Mouse (Mus musculus) skeletal muscle tissue, adult 2 months (tissue): ENCODE results near the gene C2cd2.
"Not testable (repeated sequence)": the region's sequence is repeated elsewhere in the genome, so short reads cannot be mapped to it uniquely, and the experiment has no call there.

Experiments used
- DNase-seq: peaks from one replicate; pipeline ENCODE4 v3.0.0-alpha.2; 2012; ENCODE audit warnings: low read depth, low spot score

C2cd2 gene

GRCm38 (mm10) chr16:97962151-97962948 lies at the start of gene C2cd2, which contains the start of gene Zbtb21:
Gene C2cd2 (minus strand): TSS chr16:97962598.
Gene Zbtb21 (minus strand): TSS chr16:97962622.
- peak; percentile 98 for DNase-seq

- DNase-seq, result not testable (repeated sequence)
These were observed 35.0 kb upstream of the C2cd2 start for GRCm38 (mm10) chr16:97997383-97997731.

- DNase-seq, result peak; percentile 83
These were observed 34.4 kb upstream of the C2cd2 start, which contains the start of gene B230307C23Rik for GRCm38 (mm10) chr16:97996616-97997382. Gene B230307C23Rik (plus strand): TSS chr16:97997315.

GRCm38 (mm10) chr16:97995849-97996615 lies 33.6 kb upstream of the C2cd2 start:
- DNase-seq, result peak; percentile 7

GRCm38 (mm10) chr16:97992477-97992876 lies 30.1 kb upstream of the C2cd2 start:
- DNase-seq, result not testable (repeated sequence)

GRCm38 (mm10) chr16:97991517-97991916 lies 29.1 kb upstream of the C2cd2 start:
- no peak for DNase-seq

DNA sequence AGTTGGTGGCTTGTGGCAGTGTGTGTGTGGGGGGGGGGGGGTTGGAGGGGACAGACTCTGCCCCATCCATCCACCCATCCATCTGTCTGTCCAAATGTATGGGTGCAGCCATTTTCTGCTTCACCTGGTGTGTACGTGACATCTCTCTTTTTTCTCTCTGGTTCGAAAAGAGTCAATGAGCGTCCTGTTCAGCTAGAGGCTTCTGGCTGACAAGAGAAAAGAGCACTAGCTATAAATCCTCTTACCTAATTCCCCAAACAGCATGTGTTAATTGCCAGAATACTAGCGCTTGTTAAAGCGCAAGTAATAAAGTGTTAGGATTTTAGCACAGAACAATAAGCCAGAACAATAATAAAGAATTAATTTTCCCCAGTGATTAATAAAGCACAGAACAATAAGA lies 22.2 kb upstream of the C2cd2 start:
- no peak for DNase-seq

DNA sequence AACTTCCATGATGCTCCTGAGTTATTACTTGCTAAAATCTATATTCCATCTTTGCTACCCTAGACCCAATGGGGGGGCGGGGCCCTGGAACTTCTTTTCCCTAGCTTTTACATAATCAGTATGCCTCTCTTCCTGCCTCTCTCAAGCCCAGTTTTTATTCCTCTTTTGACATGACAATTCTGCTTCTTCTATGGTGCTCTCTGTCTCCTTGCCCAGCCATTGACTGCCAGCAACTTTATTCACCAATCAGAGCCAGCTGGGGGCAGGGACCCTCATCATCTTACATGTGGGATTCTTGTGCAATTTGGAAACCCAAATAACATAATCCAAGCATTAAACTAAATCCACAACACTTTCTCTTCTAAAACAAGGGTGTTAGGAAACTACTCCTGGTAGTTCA lies 19.0 kb upstream of the C2cd2 start:
- DNase-seq, result no peak

DNA sequence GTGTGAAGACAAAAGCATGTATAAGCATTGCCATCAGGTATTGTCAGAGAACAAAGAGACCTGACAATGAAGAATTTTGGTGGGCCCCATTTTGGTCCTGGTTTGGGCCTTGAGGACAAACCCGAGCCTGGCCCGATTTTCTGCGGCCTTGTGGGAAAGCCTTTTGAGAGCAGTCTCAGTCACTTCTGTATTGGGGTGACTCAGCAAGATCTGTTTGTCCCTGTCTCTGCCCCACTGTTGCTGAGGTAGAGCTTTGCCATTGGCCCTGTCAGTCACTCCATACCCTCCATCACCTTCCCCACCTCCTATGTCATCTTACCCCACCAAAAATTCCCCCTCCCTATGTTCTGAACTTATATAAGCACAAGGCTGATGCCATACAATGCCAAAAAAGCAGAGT lies 15.3 kb upstream of the C2cd2 start:
- no peak for DNase-seq

DNA sequence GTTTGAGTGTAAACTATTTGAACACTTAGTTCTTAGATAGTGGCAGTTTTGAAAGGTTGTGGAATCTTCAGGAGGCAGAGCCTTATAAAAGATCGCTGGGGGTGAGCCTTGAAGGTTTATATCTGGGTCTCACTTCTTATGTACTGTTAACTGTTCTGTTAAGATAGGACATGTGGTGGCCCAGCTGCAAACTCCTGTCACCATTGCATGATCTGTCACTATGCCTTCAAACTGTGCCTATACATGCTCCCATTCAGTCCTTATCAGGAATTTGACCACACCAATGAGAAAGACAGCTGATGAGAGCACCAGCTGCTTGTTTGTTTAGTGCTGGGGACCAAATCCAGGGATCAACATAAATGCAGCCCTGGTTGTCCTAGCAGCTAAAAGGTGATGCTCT lies 14.9 kb upstream of the C2cd2 start:
- DNase-seq, result no peak

- no peak for DNase-seq
These were observed 1.6 kb upstream of the C2cd2 start for GRCm38 (mm10) chr16:97963956-97964540.

DNA sequence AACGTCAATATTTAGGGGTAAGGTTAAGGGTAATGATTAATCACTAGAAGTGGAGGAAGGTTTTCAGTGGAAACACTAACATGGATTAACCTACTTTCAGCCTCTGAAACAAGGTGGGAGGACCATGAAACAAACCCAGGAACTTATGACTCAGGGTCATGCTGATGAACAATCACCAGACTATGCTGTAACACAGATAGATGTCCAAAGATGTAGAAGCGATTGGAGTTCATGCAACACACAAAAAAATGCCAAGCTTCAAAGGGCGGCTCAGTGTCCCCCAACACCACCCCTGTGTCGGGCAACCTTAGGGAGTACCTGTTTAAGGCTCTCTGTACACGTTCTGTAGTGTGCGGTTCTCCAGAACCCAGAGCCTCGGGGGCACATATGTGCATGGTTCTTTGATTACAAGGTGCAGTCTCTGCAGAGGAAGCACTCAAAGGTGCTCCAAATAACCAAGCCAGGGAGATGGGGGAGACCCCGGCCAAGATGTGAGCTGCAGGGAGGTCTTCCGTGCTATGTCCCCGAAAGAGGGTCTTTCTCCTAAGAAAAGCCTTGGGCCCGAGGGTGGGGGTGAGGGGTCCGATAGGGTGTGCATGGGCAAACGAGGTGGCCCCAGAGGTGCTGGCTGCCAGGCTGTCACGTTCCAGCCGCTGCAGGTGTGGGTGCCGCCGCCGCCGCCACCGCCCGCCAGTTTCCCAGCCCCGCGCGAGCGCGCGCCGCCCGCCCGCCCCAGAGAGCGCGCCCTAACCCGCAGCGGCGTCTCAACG lies 832 bp downstream of the C2cd2 start:
- DNase-seq, result peak; percentile 15

- DNase-seq, result no peak
These were observed 2.0 kb downstream of the C2cd2 start for GRCm38 (mm10) chr16:97960348-97960747.

DNA sequence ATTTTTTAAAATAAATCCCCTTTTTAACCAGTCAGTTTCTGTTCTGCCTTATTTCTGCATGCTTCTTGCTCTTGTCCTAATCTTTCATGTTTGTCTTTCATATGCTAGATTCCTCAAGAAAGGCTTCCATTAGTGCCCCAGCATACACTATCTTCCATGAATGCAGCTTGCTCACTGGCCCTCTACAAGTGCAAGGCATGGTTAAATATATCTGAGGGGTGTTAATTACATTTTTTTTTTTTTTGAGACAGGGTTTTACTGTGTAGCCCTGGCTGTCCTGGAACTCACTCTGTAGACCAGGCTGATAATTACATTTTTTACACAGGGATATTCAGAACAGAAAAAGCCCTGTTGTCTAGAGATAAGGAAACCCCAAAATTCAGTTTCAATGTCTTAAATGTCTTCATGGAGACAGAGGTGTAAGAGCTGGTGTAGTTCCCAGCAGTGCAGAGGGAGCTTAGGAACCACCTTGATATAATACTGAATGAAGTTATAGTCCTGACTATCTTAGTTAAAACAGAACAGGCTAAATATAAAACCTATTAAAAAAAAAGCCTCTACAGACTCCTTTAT lies 3.9 kb downstream of the C2cd2 start:
- DNase-seq, result no peak

DNA sequence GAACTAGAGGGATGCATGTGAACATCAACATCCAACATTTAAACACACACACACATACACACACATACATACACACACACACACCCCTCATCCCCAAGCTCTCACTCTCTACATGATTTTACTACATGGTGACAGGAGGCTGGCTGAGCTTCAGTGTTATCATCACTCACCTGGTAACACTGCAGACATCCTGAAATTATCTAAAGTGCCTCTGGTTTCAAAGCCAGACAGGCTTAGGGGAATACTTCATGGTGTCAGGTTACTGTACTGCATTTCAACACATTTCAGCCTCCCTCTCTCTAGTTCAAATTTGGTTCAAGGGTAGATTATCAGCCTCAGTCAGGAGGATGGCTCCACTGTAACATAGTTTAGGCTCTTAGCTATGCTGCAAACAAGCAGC lies 4.8 kb downstream of the C2cd2 start:
- DNase-seq, result no peak

- DNase-seq, result no peak
These were observed 6.4 kb downstream of the C2cd2 start for GRCm38 (mm10) chr16:97956011-97956410.

DNA sequence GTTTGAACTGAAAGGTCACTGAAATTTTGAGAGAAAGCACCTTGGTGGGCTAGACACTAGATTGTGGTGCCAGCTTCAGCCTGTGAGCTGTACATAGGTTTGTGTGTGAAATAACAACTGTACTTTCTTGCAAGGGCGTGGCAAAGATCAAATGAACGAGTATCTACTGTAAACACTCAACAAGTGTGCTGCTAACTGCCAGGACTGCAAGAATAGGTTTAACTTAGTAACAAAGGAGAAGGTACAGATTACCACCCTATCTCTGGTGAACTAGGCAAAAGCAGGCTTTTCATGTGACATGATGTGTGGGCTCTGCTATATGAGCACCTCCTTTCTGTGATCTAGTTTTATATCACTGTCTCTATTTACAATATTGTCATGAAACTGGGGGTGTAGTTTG lies 9.1 kb downstream of the C2cd2 start:
- DNase-seq, result no peak

- no peak for DNase-seq
These were observed 9.6 kb downstream of the C2cd2 start for GRCm38 (mm10) chr16:97952801-97953200.

GRCm38 (mm10) chr16:97952371-97952770 lies 10.0 kb downstream of the C2cd2 start:
- no peak for DNase-seq

DNA sequence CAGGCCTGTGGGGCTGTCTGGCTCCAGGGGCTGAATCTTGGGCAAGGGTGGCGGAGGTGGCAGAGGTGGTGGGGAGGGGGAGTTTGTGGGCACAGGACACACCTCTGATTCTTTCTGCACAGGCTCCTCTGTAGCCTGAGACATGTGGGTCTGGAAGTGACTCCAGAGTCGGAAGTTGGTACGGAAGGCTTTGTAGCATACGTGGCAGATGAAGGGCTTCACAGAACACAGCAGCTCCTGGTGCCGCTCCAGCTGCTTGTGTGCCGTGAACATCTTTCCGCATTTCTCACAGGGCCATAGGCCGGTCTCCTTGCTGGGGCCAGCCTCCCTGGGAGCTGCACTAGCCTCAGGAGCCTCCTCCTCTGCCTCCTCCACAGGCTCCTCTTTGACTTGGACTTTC lies 12.3 kb downstream of the C2cd2 start:
- no peak for DNase-seq

DNA sequence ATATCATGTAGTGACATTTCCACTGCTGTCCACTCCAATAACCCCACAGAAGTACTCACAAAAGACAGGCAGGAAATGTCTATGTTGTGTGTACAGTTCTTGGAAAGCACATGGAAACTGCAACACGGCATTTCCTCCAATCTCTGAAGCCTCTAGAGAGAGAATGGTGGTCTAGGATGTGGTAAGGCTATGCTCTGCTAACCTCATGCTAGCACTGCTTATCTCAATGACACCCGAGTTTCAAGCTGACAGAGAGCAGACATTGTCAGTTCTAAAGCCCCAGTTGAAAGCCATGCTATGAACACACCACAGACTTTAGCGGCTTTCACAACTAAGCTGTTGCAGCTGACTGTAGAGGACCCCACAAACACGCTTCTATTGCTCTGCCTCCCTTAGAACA lies 13.6 kb downstream of the C2cd2 start:
- no peak for DNase-seq
